Mouse (Mus musculus): Measurements from ENCODE around the gene Olfr1042. TPM values are rescaled to one million over a fixed set of nuclear protein-coding genes. Genes with fewer than 3 reads are reported as not detected.

The Olfr1042 gene
- polyA plus RNA-seq (2015; fragmentation: Nextera tagmentation; extraction: Ambion mirVana), result not detected in 2 replicates

DNA sequence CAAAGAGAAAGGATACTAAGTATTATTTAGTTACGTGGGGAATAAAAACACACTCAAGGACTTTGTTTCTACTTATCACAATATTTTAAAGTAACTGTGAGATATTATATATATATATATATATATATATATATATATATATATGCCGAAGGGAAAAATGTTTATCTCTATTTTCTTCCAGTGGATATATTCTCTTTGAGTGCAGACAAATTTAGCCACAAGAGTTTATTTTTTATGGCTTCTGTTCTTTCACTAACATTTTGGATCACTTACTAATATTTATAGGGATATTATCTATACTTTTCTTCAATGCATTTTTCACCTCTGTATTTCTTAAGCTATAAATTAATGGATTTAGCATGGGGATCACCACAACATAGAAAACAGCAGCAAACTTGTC, at the start of gene Olfr1042:
Gene Olfr1042 (minus strand): TSS at position 101 of the 400 bp plus-strand sequence.

DNA sequence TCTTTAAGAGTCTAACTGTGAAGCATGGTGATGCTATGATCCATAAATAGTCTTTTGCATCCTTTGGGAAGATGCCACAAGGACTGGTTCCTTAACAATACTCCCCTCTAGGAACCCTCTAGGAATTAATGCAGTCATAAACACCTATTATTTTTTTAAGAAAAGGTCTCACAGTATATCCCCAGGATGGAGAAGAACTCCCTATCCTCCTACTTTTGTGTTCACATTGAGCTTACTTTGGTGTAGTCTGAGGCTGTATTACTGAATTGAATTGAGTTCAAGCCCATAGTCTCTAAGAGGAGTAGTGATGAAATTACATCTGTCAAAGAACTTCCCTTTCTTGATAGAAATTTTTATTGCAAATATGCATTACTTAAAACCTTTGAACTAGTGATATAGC, 41.3 kb upstream of the Olfr1042 start, which contains the start of gene Olfr1045:
Gene Olfr1045 (minus strand): TSS at position 101 of the 400 bp plus-strand sequence.

GRCm38 (mm10) chr2:86185583-86185982, 23.9 kb upstream of the Olfr1042 start, which contains the start of gene Olfr52:
Gene Olfr52 (minus strand): TSS chr2:86185683.

DNA sequence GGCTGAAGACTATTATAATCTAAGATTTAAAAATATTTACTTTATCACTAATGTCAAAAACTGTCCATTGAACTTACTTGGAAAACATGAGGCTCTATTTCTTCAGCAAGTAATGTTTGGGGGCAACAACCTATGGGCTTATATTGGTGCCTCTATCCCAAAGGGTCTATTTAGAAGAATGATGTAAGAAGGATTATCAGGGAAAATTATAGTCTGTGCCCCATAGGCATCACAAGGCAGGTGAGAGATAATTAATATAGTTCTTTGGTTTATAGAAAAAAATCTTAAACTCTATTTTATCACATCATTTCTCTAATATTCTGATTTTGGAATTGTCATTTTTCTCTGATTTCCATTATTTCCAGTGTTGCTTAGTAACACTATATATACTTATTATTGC, 16.1 kb upstream of the Olfr1042 start, which contains the start of gene Olfr1044:
Gene Olfr1044 (minus strand): TSS at position 101 of the 400 bp plus-strand sequence.

DNA sequence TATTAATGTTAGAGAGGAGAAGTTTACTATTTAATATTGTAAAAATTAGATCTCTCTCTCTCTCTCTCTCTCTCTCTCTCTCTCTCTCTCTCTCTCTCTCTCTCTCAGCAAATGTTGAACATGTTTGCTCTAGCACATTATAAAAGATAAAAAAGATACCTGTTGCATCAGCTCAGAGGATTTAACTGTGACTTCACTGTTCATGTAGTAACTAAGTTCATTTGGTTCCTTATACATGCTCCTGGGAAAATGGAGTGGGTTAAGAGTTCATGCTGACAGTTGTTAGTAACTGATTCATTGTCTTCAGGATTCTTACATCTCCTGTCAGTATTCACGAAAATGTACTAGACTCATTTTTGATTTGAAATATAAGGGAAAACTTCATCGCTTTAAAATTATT, 5.8 kb upstream of the Olfr1042 start, which contains the start of gene Olfr1043:
Gene Olfr1043 (minus strand): TSS at position 101 of the 400 bp plus-strand sequence.

DNA sequence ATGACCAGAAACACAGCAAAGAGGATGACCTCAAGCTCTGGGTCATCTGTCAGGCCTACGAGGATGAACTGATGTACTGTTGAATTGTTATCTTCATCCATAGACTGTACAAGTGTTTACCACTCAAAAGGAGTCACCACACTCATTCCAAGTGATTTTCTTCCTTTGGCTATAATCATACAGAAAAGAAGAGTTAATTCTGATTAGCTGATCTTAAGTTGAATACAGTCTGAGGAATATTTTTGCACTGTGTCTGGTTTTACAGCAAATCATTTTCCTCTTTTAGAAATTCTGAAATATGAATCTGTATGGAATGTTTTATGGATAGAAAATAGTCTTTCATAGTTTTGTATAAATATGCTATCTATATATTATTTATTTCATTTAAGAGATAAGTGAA, 15.0 kb downstream of the Olfr1042 start, which contains the start of gene Olfr1040:
Gene Olfr1040 (minus strand): TSS at position 101 of the 400 bp plus-strand sequence.

GRCm38 (mm10) chr2:86135828-86136227, 25.8 kb downstream of the Olfr1042 start, which contains the start of gene Olfr1039:
Gene Olfr1039 (minus strand): TSS chr2:86135928.

Other genes with a start within 250 kb of the Olfr1042 start
- gene Olfr1025-ps1, start 246.6 kb downstream of the Olfr1042 start, polyA plus RNA-seq (2015; fragmentation: Nextera tagmentation; extraction: Ambion mirVana), result not detected in 2 replicates
- gene Olfr1026, start 240.3 kb downstream of the Olfr1042 start, polyA plus RNA-seq (2015; fragmentation: Nextera tagmentation; extraction: Ambion mirVana), result not detected in 2 replicates
- gene Olfr1028, start 211.4 kb downstream of the Olfr1042 start, polyA plus RNA-seq (2015; fragmentation: Nextera tagmentation; extraction: Ambion mirVana), result not detected in 2 replicates
- not detected in 2 replicates for gene Olfr1029, start 187.9 kb downstream of the Olfr1042 start, polyA plus RNA-seq (2015; fragmentation: Nextera tagmentation; extraction: Ambion mirVana)
- gene Olfr1030, start 182.6 kb downstream of the Olfr1042 start, polyA plus RNA-seq (2015; fragmentation: Nextera tagmentation; extraction: Ambion mirVana), result not detected in 2 replicates
- not detected in 2 replicates for gene Olfr1031, start 171.5 kb downstream of the Olfr1042 start, polyA plus RNA-seq (2015; fragmentation: Nextera tagmentation; extraction: Ambion mirVana)
- not detected in 2 replicates for gene Olfr1032, start 156.3 kb downstream of the Olfr1042 start, polyA plus RNA-seq (2015; fragmentation: Nextera tagmentation; extraction: Ambion mirVana)
- gene Olfr1033, start 141.2 kb downstream of the Olfr1042 start, polyA plus RNA-seq (2015; fragmentation: Nextera tagmentation; extraction: Ambion mirVana), result 1.1 and 1.4 TPM in 2 replicates
- gene Olfr1034, start 116.0 kb downstream of the Olfr1042 start, polyA plus RNA-seq (2015; fragmentation: Nextera tagmentation; extraction: Ambion mirVana), result not detected in 2 replicates
- gene Olfr1036, start 87.8 kb downstream of the Olfr1042 start, polyA plus RNA-seq (2015; fragmentation: Nextera tagmentation; extraction: Ambion mirVana), result not detected in 2 replicates
- gene Olfr1037, start 74.5 kb downstream of the Olfr1042 start, polyA plus RNA-seq (2015; fragmentation: Nextera tagmentation; extraction: Ambion mirVana), result not detected in 2 replicates
- gene Olfr1039, start 25.9 kb downstream of the Olfr1042 start, polyA plus RNA-seq (2015; fragmentation: Nextera tagmentation; extraction: Ambion mirVana), result not detected in 2 replicates
- gene Olfr1040, start 15.1 kb downstream of the Olfr1042 start, polyA plus RNA-seq (2015; fragmentation: Nextera tagmentation; extraction: Ambion mirVana), result not detected in 2 replicates
- gene Olfr1043, start 5.7 kb upstream of the Olfr1042 start, polyA plus RNA-seq (2015; fragmentation: Nextera tagmentation; extraction: Ambion mirVana), result not detected in 2 replicates
- gene Olfr1044, start 16.0 kb upstream of the Olfr1042 start, polyA plus RNA-seq (2015; fragmentation: Nextera tagmentation; extraction: Ambion mirVana), result not detected in 2 replicates
- gene Olfr52, start 23.8 kb upstream of the Olfr1042 start, polyA plus RNA-seq (2015; fragmentation: Nextera tagmentation; extraction: Ambion mirVana), result not detected in 2 replicates
- gene Olfr1045, start 41.2 kb upstream of the Olfr1042 start, polyA plus RNA-seq (2015; fragmentation: Nextera tagmentation; extraction: Ambion mirVana), result not detected in 2 replicates
- not detected in 2 replicates for gene Olfr1046, start 57.5 kb upstream of the Olfr1042 start, polyA plus RNA-seq (2015; fragmentation: Nextera tagmentation; extraction: Ambion mirVana)
- gene Olfr1047, start 69.6 kb upstream of the Olfr1042 start, polyA plus RNA-seq (2015; fragmentation: Nextera tagmentation; extraction: Ambion mirVana), result not detected in 2 replicates
- not detected in 2 replicates for gene Olfr1048, start 78.5 kb upstream of the Olfr1042 start, polyA plus RNA-seq (2015; fragmentation: Nextera tagmentation; extraction: Ambion mirVana)
- gene Olfr1049, start 96.5 kb upstream of the Olfr1042 start, polyA plus RNA-seq (2015; fragmentation: Nextera tagmentation; extraction: Ambion mirVana), result not detected in 2 replicates
- not detected in 2 replicates for gene Olfr1051, start 117.2 kb upstream of the Olfr1042 start, polyA plus RNA-seq (2015; fragmentation: Nextera tagmentation; extraction: Ambion mirVana)
- gene Olfr1052, start 130.6 kb upstream of the Olfr1042 start, polyA plus RNA-seq (2015; fragmentation: Nextera tagmentation; extraction: Ambion mirVana), result not detected in 2 replicates
- gene Olfr1053, start 153.4 kb upstream of the Olfr1042 start, polyA plus RNA-seq (2015; fragmentation: Nextera tagmentation; extraction: Ambion mirVana), result not detected in 2 replicates
- gene Olfr1054, start 173.6 kb upstream of the Olfr1042 start, polyA plus RNA-seq (2015; fragmentation: Nextera tagmentation; extraction: Ambion mirVana), result not detected in 2 replicates
- gene Olfr1055, start 188.4 kb upstream of the Olfr1042 start, polyA plus RNA-seq (2015; fragmentation: Nextera tagmentation; extraction: Ambion mirVana), result not detected in 2 replicates
- gene Olfr1056, start 200.6 kb upstream of the Olfr1042 start, polyA plus RNA-seq (2015; fragmentation: Nextera tagmentation; extraction: Ambion mirVana), result not detected in 2 replicates
- not detected in 2 replicates for gene Olfr1057, start 216.6 kb upstream of the Olfr1042 start, polyA plus RNA-seq (2015; fragmentation: Nextera tagmentation; extraction: Ambion mirVana)
- not detected in 2 replicates for gene Olfr1058, start 226.7 kb upstream of the Olfr1042 start, polyA plus RNA-seq (2015; fragmentation: Nextera tagmentation; extraction: Ambion mirVana)

All from neural tube, postnatal 0 days (tissue).